Mouse (Mus musculus): ENCODE results near the gene Gadd45gip1.

DNA sequence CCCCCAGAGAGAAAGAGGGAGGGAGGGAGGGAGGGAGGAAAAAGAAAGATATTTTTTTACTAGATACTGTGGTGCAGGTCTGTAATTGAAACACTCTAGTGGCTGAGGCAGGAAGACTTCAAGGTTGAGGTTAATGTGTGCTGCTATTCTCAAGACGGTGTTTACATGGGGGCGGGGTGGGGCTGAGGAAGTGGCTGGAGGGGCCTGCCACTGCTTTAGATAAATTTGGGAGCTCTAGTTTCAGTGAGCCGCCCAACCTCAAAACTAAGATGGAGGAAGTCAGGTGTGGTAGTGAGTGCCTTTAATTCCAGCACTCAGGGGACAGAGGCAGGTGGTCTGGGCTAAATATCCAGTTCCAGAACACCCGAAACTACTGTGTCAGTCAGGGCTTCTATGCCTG is 5.7 kb upstream of the Gadd45gip1 start:
- TF ChIP-seq POLR2A (IDR thresholded peaks at IDR 0.05; ENCODE audit: low read depth, low read length) (no peak), CTCF (conservative IDR thresholded peaks at IDR 0.05; ENCODE audit: insufficient read depth, insufficient read length, low read depth, low read length) (no peak)
